Mouse (Mus musculus) fibroblast of lung, adult 2 months (primary cell): Measurements from ENCODE around the gene Trir.
A peak's percentile ranks its signal among the peaks of the same experiment; 100 is the strongest.

Experiments used
- DNase-seq: peaks from one replicate; pipeline ENCODE4 v3.0.0-alpha.2; 2011; ENCODE audit warnings: low read depth

Trir gene

DNA sequence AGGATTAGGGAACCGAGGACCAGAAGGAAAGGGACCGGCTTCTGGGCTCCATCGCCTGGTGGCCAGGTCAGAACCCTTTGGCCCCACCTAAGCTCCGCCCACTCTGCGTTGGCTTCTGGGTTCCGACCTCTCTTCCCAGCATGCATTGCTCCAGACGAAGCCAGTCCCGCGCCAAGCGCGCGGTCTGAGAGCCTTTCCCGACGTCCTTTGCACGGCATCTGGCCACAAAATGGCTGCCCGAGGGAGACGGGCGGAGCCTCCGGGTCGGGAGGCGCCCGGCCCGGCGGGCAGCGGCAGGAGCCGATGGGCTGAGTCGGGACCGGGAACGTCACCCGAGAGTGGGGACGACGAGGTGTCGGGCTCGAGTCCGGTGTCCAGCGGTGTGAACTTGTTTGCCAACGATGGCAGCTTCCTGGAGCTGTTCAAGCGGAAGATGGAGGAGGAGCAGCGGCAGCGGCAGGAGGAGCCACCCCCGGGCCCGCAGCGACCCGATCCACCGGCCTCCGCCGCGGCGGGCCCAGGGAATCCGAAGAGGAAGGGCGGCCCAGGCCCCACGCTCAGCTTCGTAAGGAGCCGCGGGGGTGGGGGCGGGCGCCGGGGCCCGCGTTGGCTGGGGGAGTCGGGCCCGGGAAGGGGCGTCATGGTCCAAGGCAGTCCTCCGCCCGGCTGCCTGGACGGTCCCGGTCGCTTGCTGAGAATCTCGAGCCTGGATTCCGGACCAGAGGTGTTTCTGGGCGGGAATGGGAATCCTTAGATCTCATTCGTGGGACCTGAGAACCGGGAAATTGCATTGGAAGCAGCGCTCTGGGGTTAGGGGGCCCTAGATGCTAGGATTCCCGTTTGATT lies at the start of gene Trir:
Trir (plus strand) TSS at position 154 of the 846 bp plus-strand sequence.
- peak; percentile 93 for DNase-seq

- DNase-seq: no peak
These were observed 49.0 kb upstream of the Trir start for GRCm38 (mm10) chr8:84977435-84978247.

DNA sequence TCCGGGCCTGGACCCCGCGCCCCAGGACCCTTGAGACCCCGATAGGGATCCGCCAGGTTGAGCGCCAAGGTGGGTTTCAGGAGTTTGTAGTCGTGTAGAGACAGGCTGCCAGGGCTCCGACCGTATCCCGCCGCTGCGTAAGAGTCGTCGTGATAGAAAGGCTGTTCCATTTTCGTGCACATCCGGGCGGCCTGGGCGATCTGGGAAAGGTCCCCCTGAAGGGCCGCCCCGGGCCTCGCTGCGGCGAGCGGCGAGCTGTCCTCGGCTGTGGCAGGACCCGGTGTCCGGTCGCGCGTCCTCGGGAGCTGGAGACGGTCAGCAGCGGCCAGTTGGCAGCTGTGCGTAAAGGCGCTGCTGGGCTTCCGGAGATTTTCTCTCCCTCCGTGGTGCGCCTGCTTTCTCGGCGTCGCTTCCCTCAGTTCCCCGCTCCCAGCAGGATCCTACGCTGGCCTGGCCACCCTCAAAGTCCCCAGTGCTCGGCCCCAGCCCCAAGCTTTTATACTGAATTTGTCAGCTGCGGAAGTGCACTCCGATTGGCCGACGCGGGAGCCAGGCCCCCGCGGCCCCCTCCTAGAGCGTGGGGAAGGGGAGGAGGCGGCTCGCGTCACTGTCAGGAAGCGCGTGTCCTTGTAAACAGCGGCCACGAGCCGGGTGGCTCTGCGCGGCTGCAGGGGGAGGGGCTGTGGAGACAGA lies 48.2 kb upstream of the Trir start, which contains the start of gene Junb:
Junb (minus strand) TSS at position 471 of the 693 bp plus-strand sequence.
- peak; percentile 94 for DNase-seq

DNA sequence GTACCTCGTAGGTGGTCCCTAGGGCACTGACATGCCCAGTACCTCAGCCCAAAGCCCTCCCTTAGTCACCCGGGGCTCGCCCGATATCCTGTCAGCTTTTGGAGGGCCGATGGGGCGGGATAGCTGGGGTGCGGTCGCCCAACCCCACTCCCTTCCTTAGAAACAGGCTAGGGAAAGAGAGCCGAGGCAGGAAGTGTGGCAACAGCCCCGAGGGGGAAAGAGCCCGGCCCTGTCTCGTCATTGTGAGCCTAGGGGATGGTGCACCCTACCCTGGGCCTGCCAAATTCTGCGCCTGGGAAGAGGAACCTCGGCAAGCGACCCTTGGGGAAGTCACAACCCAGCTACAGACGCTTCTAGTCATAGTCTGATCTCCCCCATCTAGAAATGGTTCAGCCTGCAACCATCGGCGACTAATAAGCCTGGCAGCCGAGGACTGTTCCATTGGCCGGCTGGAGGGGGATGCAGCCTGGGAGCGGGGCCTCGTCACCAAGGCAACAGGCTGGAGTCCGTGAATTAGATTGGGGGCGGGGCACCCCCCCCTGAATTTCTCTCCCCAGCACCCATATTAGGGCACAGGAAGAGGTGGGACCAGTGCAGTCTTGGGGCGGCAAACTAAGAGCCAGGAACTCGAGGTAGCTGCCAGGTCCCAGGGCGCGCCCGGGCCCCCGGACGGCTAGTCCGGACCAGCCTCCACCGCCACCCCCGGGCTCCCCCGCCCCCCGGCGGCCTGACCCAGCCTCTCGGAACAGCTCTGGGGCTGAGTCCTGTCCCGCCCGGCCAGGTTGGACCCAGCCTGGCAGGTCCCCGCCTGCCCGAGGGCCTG lies 46.8 kb upstream of the Trir start:
- DNase-seq: peak; percentile 89

- peak; percentile 78 for DNase-seq
These were observed 45.8 kb upstream of the Trir start for GRCm38 (mm10) chr8:84980622-84981358.

DNA sequence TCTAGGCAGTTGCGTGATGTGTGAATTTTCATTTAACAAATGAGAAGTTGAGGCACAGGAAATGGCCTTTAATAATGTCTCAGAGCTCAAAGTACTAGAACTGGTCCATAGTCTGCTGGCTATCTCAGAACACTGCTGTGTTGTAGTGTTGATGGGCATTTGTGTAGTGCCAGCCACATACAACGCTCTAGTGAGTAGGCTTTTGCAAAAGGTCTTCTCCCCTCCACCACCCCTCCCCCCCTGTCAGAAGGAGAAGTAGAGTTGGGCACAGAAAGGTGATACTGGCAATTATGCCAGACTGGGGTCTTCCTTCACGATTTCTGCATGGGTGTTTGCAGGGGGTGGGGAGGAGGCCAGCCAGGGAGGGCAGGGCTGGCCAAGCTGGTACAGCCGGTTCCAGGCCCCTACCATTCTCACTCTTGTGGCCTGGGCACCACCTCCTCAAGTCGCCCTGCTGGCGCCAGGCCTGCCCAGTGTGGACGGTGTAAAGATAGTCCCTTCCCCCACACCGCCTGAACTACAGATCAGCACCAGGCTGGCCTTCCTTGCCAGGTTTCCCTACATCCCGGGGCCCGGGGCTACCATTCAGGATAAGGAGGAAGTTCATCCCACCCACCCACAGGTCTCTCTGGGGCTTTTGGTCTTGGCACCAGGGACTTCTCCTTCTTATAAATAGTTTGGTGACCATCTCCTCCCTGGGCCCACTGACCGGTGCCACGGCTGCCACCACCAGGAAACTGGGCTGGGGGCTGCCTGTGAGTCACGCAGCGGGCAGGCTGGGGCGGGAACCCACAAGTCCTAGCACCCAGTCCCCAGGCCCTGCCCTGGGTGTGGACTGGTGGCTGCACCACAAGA lies 44.8 kb upstream of the Trir start:
- DNase-seq: no peak

DNA sequence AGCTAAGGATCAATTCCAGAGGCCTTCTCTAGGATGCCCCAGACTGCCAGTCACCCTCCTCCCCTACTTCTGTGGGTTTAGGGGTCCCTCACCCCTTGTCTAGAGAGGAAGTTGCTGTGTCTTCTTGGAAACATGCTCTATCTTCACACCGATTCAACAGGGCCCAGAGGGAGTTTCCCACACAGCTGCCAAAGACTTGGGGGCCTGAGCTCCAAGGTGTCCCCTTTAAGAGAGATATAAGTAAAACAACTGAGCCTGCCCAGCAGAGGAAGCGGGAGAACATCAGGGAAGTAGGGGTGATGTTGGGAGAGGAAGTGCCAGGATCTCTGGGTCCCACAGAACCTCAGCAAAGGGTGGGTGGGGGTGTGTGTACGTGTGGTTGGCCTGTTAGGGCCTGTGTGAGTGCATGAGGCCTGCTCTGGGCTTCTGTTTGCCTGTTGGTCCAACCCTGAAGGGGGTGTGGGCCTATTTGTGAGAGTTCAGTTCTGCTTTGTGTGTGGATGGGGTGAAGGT lies 44.1 kb upstream of the Trir start:
- DNase-seq: no peak

- no peak for DNase-seq
These were observed 42.2 kb upstream of the Trir start for GRCm38 (mm10) chr8:84984294-84985048.

DNA sequence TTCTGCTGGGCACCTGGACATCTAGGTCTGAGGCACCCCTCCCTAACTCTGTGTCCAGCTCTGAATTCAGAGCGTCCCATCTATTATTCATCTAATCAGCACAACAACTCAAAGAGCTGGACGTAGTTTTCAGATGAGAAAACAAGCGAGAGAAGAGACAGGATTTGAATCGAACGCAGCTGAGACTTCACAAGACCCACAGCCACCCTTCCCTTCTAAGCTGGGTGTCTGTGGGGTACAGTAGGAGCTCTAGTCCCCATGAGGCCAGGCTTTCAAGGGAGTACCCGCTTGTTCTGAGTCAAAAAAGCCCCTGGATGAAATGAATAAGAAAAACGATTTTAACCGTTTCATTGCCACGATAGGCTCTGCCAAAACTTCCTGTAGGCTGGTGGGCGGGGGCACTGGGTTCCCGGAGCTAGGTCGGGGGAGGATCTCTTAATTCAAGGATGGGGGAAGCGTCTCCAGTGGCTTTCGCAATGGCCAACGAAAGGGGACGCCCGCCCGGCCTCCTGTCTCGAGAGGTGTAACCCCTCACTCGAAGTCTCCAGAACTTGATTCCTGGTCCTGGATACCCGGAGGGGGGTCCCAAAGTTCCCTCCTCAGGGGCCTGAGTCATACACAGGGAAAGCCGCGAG lies 41.5 kb upstream of the Trir start:
- no peak for DNase-seq

DNA sequence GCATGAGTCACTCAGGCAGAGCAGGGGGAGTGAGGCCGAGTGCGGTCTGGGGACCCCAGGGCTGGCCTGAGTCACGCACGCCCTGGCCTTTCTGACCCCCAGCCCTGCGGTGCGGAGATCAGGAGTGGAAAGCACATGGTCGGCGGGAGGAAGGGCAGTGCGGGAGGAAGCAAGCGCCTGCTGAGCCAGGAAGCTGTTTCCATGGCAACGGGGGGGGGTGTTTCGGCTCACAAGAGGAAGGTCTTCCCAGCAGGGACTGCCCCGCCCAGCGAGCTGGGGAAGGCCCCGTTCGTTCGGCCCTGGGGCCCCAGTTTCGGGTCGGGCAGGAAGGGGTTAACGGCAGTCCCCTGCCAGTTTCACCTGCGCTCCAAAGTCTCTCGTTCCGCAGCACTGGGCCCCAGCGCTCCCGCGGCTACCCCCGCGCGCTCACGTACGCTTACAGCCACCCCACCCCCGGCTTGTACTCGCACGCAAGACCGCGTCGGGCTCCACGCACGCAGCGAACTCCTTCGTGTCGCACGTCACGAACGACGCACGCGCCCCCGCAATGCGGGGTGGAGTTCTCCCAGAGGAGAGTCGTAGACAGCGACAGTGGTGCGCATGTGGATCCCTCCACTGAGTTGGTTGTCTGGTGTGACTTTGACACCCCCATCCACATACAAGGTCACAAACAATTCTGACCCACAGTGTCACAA lies 40.8 kb upstream of the Trir start:
- no peak for DNase-seq

- DNase-seq: no peak
These were observed 40.2 kb upstream of the Trir start for GRCm38 (mm10) chr8:84986379-84986945.

- no peak for DNase-seq
These were observed 39.2 kb upstream of the Trir start for GRCm38 (mm10) chr8:84987388-84987787.

DNA sequence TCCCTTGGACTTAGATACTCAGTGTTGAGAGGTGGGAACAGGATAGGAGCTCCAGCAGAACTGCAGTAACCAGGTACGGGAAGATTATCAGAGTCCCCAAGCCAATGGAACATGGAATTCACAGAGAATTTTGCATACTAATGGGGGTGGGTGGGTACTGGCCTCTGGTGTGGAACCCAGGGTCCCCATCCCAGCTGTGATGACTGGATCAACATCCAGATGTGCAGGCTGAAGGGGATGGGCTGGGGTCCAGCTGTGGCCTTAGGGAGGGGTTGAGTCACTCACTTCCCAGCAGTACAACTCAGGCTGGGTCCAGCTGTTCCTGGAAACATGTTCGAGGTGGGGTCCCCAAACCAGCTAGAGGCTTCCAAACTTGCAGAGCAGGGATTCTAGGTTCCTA lies 38.7 kb upstream of the Trir start:
- no peak for DNase-seq

GRCm38 (mm10) chr8:84989311-84989731 lies 37.3 kb upstream of the Trir start:
- no peak for DNase-seq

DNA sequence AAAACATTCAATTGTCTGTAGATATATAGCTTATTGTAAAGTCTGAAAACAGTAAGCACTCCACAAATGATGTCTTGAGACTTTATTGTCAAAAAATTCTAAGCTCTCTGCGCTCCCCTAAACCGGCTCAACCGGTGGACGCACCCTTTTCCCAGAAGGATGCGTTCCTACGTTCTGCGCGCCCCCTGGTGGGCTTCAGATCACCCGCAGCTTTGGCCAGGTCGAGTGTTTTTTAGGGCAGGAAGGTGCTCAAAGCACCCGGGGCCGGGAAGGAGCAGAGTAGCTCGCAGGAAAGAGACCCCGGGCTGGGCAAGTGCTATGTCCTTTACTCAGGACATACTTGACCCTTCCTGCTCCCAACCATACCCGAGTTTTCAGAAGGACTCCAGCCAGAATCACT lies 36.8 kb upstream of the Trir start:
- no peak for DNase-seq

GRCm38 (mm10) chr8:84990349-84990748 lies 36.3 kb upstream of the Trir start, which contains the start of gene Hook2:
Gene Hook2 (plus strand): TSS chr8:84990603.
- DNase-seq: peak; percentile 97

DNA sequence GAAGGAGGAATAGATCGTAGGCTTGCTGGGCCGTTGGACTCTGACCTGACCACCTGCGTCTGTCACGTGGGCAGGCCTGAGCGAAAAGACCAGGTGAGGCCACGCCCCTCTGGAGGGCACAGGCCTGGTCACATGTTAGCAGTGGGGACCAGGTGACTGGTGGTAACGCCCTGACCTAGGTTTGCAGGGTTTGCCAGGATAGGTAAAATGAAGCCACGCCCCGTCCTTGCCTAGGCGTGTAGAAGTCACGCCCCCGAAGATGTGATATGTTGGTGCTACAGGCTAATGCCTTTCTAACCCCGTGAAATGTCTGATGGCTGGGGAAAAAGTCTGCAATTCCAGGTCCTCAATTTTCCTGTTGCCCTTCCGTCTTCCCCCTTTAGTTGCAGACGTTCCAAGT lies 35.8 kb upstream of the Trir start:
- DNase-seq: no peak
